Mouse (Mus musculus) E14TG2a.4 (cell line): ENCODE results near the gene Grin2d.

Source experiments
- CTCF ChIP-seq: conservative IDR thresholded peaks from 2 replicates; pipeline ENCODE4 v1.5.1; 2014; ENCODE audit warnings: low read length
- NANOG ChIP-seq: IDR thresholded peaks from 2 replicates; pipeline ENCODE4 v1.6.1; 2014; ENCODE audit warnings: borderline replicate concordance, low read length, mixed read lengths

DNA sequence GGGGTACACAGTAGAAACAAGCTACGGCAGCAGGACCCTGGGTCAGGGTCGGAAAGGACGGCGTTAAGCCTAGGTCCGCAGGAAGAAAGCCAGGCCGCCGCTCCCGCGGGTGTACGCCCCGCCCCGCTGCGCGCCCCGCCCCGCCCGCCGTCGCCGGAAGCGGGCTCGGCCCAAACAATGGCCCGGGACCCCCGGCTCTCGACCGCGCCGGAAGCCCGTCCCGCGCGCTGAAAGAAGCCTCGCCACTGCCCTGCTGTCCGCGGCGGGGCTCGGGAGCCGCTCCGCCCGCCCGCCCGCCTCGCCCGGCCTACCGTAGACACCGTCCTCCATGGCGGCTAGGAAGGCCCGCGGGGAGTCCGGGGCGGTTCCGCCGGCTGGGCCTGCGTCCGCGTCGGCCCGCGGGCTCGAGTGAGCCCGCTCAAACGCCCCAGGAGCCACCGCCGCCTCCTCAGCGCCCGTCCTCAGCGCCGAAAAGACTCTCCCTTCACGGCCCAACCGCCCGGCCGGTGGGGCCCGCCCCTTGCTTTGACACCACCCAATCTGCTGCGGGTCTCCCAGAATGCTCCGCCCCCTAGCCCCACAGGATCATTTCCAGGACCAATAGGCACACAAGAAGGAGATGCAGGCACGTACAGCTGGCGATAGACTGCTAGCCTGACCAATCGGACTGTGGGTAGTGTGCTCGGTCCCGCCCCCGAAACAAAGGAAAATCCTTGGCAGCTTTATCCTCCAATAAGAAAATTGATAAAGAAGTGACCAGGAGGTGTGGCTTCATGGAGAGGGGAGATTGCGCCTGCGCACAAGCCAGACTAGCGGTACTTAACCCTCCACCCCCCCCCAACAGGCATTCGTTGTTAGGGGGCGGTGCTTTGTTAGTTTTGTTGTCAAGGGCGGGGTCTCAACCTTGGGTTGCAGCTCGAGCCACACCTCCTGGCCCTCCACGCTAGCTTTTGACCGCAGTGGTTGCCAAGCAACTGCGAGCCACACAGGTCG lies 64.1 kb downstream of the Grin2d start, which contains the start of gene Cyth2:
- no peak for TF ChIP-seq CTCF
- no peak for TF ChIP-seq NANOG
